Mouse (Mus musculus) lung, adult 2 months (tissue): ENCODE results near the gene Glp2r.

Source experiments
- CTCF ChIP-seq: fragments of 200-500 bp; IDR thresholded peaks from 2 replicates; pipeline ENCODE4 v1.5.1; 2011; ENCODE audit warnings: mild to moderate bottlenecking, low read length, control low read depth; ENCODE audit not compliant: insufficient read depth
- POLR2A ChIP-seq: fragments of 200-500 bp; IDR thresholded peaks from 2 replicates; pipeline ENCODE4 v1.6.1; 2011; ENCODE audit warnings: low read depth, mild to moderate bottlenecking, control low read depth, low read length, borderline replicate concordance; ENCODE audit errors: extremely low read depth

DNA sequence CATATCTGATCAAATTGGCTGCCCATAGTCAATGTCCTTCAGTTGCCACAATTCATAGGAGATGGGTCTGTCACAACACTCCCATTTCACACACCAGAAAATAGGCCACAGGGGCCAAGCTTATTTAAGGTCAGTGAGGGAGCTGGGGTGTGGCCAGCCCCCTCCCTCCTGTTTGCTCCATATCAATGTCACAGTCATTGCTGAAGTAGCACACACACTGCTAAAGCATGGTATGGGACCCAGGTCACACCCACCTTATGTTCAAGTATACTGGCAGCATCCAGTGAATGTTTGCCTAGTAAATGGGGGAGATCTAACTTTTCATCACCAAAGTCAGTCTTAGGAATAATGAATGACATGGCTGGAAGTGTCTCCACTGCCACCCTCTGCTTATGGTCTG, 42.2 kb downstream of the Glp2r start:
- TF ChIP-seq POLR2A (no peak), CTCF (no peak)
